Mouse (Mus musculus): ENCODE measurements around the gene Rag1.

- TF ChIP-seq CTCF (IDR thresholded peaks at IDR 0.05; ENCODE audit: borderline replicate concordance, insufficient read depth, low read depth, low read length) (no peak), POLR2A (IDR thresholded peaks at IDR 0.05; ENCODE audit: borderline replicate concordance, insufficient read depth, low read length) (no peak)
These were observed 46.3 kb upstream of the Rag1 start for GRCm38 (mm10) chr2:101695584-101695983.

Measured in cerebellum, adult 2 months (tissue).